Mouse (Mus musculus) liver, adult 2 months (tissue): ENCODE results near the gene Qrfp. TPM values are rescaled to one million over a fixed set of nuclear protein-coding genes. Genes with fewer than 3 reads are reported as not detected.

ENCODE experiments used
- DNase-seq: peaks from one replicate; pipeline ENCODE4 v3.0.0-alpha.2; 2011; ENCODE audit warnings: low read depth, low spot score; ENCODE audit errors: extremely low read depth
- H3K27ac ChIP-seq: fragments of 200-500 bp; replicated peaks from 2 replicates; pipeline ENCODE4 v1.5.1; 2012; ENCODE audit warnings: low read depth, mild to moderate bottlenecking, control low read depth, inconsistent platforms, low read length; ENCODE audit not compliant: insufficient read depth
- H3K27me3 ChIP-seq: fragments of 200-500 bp; 2 replicates; pipeline ENCODE4 v1.6.1; 2012; ENCODE audit warnings: mild to moderate bottlenecking, moderate library complexity, low read length, inconsistent platforms; ENCODE audit not compliant: control insufficient read depth, insufficient read depth
- H3K36me3 ChIP-seq: fragments of 200-500 bp; 2 replicates; pipeline ENCODE4 v1.6.1; 2012; ENCODE audit warnings: low read length, inconsistent platforms; ENCODE audit not compliant: control insufficient read depth, insufficient read depth
- H3K4me1 ChIP-seq: fragments of 200-500 bp; 2 replicates; pipeline ENCODE4 v1.6.1; 2011; ENCODE audit warnings: low read length; ENCODE audit not compliant: control insufficient read depth, insufficient read depth
- H3K4me3 ChIP-seq: fragments of 200-500 bp; 2 replicates; pipeline ENCODE4 v1.5.1; 2011; ENCODE audit warnings: low read depth, mild to moderate bottlenecking, control low read depth, low read length, moderate library complexity; ENCODE audit not compliant: insufficient read depth
- H3K79me2 ChIP-seq: fragments of 200-500 bp; 2 replicates; pipeline ENCODE4 v1.6.1; 2012; ENCODE audit warnings: inconsistent platforms, mild to moderate bottlenecking, low read length, moderate library complexity; ENCODE audit not compliant: control insufficient read depth, insufficient read depth
- H3K9ac ChIP-seq: fragments of 200-500 bp; 2 replicates; pipeline ENCODE4 v1.6.1; 2012; ENCODE audit warnings: low read depth, mild to moderate bottlenecking, control low read depth, inconsistent platforms, low read length
- CTCF ChIP-seq: fragments of 200-500 bp; IDR thresholded peaks from 2 replicates; pipeline ENCODE4 v1.5.1; 2011; ENCODE audit warnings: low read depth, low read length, control low read depth
- POLR2A ChIP-seq: fragments of 200-500 bp; IDR thresholded peaks from 2 replicates; pipeline ENCODE4 v1.6.1; 2011; ENCODE audit warnings: low read length, control low read depth; ENCODE audit not compliant: insufficient read depth; ENCODE audit errors: extremely low read depth
- WGBS: fragments of 180-500 bp; shearing (Covaris S2); methylation state at CpG from one replicate; pipeline ENCODE4 v1.1.7; 2018; 5-methylcytosine and 5-hydroxymethylcytosine counted together
- polyA plus RNA-seq: library from polyadenylated mRNA; depleted of rRNA; stranded (reverse); fragments of >200 nt; gene quantifications from 2 replicates; pipeline ENCODE4 v1.2.3, GENCODE M21; 2012
- total RNA-seq: library from RNA; depleted of rRNA; stranded (reverse); fragments of >200 nt; gene quantifications from 2 replicates; pipeline ENCODE4 v1.2.3, GENCODE M21; 2014

Gene Qrfp
- total and polyA plus RNA-seq, 2 experiments = not detected

- no peak overlapping the region for H3K27ac ChIP-seq
- H3K27me3 ChIP-seq = no peaks in the 10 kb centered on the region
- WGBS = 90% methylated on average over 8 of the region's 8 CpGs
- H3K4me3 ChIP-seq = no peak overlapping the region
- H3K4me1 ChIP-seq = no peaks in the 10 kb centered on the region
- DNase-seq = no peak
- no peak for TF ChIP-seq POLR2A
- H3K9ac ChIP-seq = no peak overlapping the region
- H3K36me3 ChIP-seq = peaks cover 8% of the 10 kb centered on the region; the same call in 1 of the 2 replicates
- no peaks in the 10 kb centered on the region for H3K79me2 ChIP-seq
Measured at GRCm38 (mm10) chr2:31802811-31803210, 7.6 kb downstream of the Qrfp start.

GRCm38 (mm10) chr2:31801416-31801815 is 9.0 kb downstream of the Qrfp start:
- no peak overlapping the region for H3K27ac ChIP-seq
- no peaks in the 10 kb centered on the region for H3K79me2 ChIP-seq
- no peaks in the 10 kb centered on the region for H3K4me1 ChIP-seq
- no peak overlapping the region for H3K9ac ChIP-seq
- 90% methylated on average over 9 of the region's 9 CpGs for WGBS
- no peak for DNase-seq
- TF ChIP-seq CTCF = no peak
- no peak for TF ChIP-seq POLR2A
- no peaks in the 10 kb centered on the region for H3K27me3 ChIP-seq
- no peak overlapping the region for H3K4me3 ChIP-seq
- H3K36me3 ChIP-seq = peaks cover 16% of the 10 kb centered on the region

GRCm38 (mm10) chr2:31796943-31797342 is 13.4 kb downstream of the Qrfp start:
- Histone ChIP-seq H3K27me3 (no peaks in the 10 kb centered on the region), H3K4me3 (no peak overlapping the region), H3K9ac (no peak overlapping the region), H3K27ac (no peak overlapping the region), H3K79me2 (no peaks in the 10 kb centered on the region), H3K36me3 (peaks cover 36% of the 10 kb centered on the region), H3K4me1 (no peaks in the 10 kb centered on the region)
- DNase-seq = no peak
- whole genome bisulfite sequencing = 89% methylated on average over 3 of the region's 3 CpGs
- TF ChIP-seq POLR2A = no peak

GRCm38 (mm10) chr2:31792611-31793010 is 17.8 kb downstream of the Qrfp start:
- no peak for TF ChIP-seq POLR2A
- TF ChIP-seq CTCF = no peak
- Histone ChIP-seq H3K79me2 (no peaks in the 10 kb centered on the region), H3K4me3 (no peak overlapping the region), H3K4me1 (no peaks in the 10 kb centered on the region), H3K9ac (no peak overlapping the region), H3K27ac (no peak overlapping the region), H3K27me3 (no peaks in the 10 kb centered on the region), H3K36me3 (peaks cover 42% of the 10 kb centered on the region)
- no peak for DNase-seq
- 86% methylated on average over 6 of the region's 6 CpGs for WGBS

- TF ChIP-seq CTCF = no peak
- no peak for TF ChIP-seq POLR2A
- H3K4me3 ChIP-seq = no peak overlapping the region
- H3K9ac ChIP-seq = no peak overlapping the region
- H3K27me3 ChIP-seq = no peaks in the 10 kb centered on the region
- 97% methylated on average over 8 of the region's 8 CpGs for WGBS
- no peaks in the 10 kb centered on the region for H3K4me1 ChIP-seq
- no peaks in the 10 kb centered on the region for H3K79me2 ChIP-seq
- H3K27ac ChIP-seq = no peak overlapping the region
- no peak for DNase-seq
- H3K36me3 ChIP-seq = peaks cover 33% of the 10 kb centered on the region
Measured at GRCm38 (mm10) chr2:31791260-31791659, 19.1 kb downstream of the Qrfp start.

- TF ChIP-seq POLR2A (no peak), CTCF (no peak)
- DNase-seq = no peak
- no peaks in the 10 kb centered on the region for H3K27me3 ChIP-seq
- H3K36me3 ChIP-seq = peaks cover 32% of the 10 kb centered on the region
- 93% methylated on average over 13 of the region's 13 CpGs for WGBS
- H3K4me1 ChIP-seq = no peaks in the 10 kb centered on the region
- H3K9ac ChIP-seq = no peak overlapping the region
- H3K79me2 ChIP-seq = no peaks in the 10 kb centered on the region
- no peak overlapping the region for H3K27ac ChIP-seq
- H3K4me3 ChIP-seq = no peak overlapping the region
Measured at GRCm38 (mm10) chr2:31790728-31791251, 19.6 kb downstream of the Qrfp start.
